Mouse (Mus musculus) cerebellum, adult 8-10 months (tissue): ENCODE data around the gene Znrf2.
A peak's percentile ranks its signal among the peaks of the same experiment; 100 is the strongest.

ENCODE experiments used
- DNase-seq: peaks from one replicate; pipeline ENCODE4 v3.0.0; 2022

The Znrf2 gene

GRCm38 (mm10) chr6:54816388-54817065, at the start of gene Znrf2:
Gene Znrf2, plus strand, starts transcription at chr6:54816916.
- DNase-seq, result peak; percentile 91

DNA sequence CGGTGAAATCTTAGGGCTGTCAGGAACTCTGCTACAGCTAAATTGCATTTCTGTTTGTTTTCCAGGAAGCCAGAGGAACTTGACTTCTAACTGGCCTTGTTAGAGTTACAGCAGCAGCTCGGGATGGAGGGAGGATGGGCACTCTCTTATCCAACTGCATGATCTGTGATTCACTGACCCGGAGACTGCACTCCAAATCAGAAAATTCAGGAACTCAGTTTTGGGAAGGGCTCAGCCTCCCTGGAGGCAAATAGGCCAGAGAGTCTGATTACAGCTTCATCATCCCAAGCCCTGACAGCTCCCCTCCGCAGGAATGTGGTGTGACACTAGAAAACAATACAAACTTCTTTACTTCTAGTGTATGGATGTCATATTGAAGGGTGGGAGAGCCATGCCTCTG, 49.0 kb upstream of the Znrf2 start:
- DNase-seq, result no peak

DNA sequence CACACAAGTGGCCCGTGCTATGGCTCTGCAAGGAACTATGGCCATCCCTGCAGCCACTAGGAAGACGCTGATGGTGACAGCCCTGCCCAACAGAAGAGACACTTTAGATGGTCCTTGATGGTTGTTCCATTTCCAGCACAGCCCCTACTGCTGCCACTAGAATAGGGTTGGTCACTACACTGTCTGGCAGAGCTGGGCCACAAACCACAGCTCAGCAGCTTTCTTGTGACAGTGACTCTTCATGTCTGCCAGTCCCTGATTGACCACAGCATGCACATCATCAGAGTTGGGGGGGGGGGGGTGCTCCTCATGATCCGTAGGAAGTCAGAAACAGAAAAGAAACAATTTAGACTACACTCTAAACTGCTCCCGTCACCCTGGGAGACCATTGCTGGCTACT, 46.0 kb upstream of the Znrf2 start:
- no peak for DNase-seq

GRCm38 (mm10) chr6:54771171-54771570, 45.5 kb upstream of the Znrf2 start:
- no peak for DNase-seq

DNA sequence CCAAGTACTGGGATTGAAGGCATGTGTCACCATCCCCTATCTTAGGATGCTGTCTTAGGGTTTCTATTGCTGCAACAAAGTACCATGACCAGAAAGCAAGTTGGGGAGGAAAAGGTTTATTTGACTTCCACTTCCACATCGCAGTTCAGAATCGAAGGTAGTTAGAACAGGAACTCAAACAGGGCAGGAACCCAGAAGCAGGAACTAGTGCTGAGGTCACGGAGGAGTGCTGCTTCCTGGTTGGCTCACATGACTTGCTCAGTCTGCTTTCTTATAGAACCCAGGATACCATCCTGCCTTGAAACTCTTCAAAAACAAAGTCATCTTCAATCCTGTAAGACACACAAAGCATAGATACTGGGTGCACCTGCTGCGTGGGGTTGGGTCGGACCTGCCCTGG, 44.6 kb upstream of the Znrf2 start:
- DNase-seq, result no peak

GRCm38 (mm10) chr6:54775739-54776138, 41.0 kb upstream of the Znrf2 start:
- no peak for DNase-seq

GRCm38 (mm10) chr6:54777661-54778060, 39.1 kb upstream of the Znrf2 start:
- DNase-seq, result no peak

GRCm38 (mm10) chr6:54779968-54780367, 36.7 kb upstream of the Znrf2 start:
- DNase-seq, result no peak

- no peak for DNase-seq
These were observed 36.0 kb upstream of the Znrf2 start for GRCm38 (mm10) chr6:54780569-54781304.

DNA sequence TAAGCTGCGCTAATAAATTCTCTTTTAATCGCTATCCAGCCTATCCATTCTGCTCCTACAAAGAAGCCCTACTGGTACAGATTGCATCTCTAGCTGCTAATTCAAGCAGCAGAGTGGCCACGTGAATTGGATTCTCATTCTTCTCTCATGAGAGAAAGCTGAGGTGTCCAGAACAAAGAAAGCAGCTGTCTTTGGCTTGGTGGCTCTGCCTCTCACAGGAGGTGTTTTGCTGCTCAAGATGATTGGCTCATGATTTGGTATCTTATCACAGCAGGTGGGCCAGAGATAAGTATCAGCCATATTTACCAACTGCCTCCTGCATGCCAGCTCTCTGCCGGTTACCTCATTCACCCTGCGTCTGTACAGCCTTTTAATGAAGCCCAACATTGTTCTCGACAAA, 34.8 kb upstream of the Znrf2 start:
- DNase-seq, result no peak

- DNase-seq, result no peak
These were observed 31.5 kb upstream of the Znrf2 start for GRCm38 (mm10) chr6:54785098-54785730.

DNA sequence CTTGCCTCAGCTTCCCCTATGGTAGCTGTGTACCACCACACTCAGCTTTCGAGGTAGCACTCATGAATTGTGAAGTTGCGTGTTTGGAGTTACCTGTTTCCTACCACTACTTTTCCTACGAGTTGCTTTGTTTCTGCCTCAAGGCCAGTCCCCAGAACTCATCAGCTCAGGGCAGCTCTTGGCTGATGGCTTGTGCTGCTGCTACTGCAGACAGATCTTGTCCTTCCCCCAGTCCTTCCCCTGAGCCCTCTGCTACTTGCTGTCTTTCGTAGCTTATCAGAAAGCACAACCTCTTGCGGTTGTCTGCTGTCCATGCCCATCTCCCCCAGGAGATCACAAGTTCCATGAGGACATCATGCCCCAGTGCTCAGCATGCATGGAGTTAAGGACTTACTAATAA, 29.9 kb upstream of the Znrf2 start:
- DNase-seq, result no peak

GRCm38 (mm10) chr6:54788493-54788892, 28.2 kb upstream of the Znrf2 start:
- no peak for DNase-seq

- no peak for DNase-seq
These were observed 27.6 kb upstream of the Znrf2 start for GRCm38 (mm10) chr6:54789139-54789538.

DNA sequence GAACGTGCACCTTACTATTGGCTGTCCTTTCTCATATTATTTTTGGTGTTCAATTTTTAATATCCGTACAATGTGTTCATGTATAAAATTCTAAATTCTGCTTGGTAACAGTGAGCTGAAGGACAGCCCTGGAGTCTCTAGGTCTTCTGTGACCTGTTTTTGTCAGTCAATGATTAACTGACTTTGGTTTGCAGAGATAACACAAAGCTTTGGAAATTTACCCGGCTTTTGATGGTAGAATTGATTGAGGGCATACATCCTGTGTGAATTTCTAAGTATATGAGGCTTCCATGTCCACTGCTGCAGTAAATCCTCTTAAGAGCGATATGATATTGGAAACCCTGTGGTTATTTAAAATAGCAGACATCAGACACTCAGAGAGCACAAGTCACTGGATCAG, 26.6 kb upstream of the Znrf2 start:
- DNase-seq, result no peak

GRCm38 (mm10) chr6:54793853-54794252, 22.9 kb upstream of the Znrf2 start:
- DNase-seq, result no peak

- DNase-seq, result no peak
These were observed 22.3 kb upstream of the Znrf2 start for GRCm38 (mm10) chr6:54794372-54794771.

GRCm38 (mm10) chr6:54794991-54795390, 21.7 kb upstream of the Znrf2 start:
- DNase-seq, result no peak

- DNase-seq, result no peak
These were observed 20.7 kb upstream of the Znrf2 start for GRCm38 (mm10) chr6:54795971-54796370.

GRCm38 (mm10) chr6:54802348-54802747, 14.4 kb upstream of the Znrf2 start:
- DNase-seq, result peak; percentile 54

- no peak for DNase-seq
These were observed 12.5 kb upstream of the Znrf2 start for GRCm38 (mm10) chr6:54804066-54804864.

DNA sequence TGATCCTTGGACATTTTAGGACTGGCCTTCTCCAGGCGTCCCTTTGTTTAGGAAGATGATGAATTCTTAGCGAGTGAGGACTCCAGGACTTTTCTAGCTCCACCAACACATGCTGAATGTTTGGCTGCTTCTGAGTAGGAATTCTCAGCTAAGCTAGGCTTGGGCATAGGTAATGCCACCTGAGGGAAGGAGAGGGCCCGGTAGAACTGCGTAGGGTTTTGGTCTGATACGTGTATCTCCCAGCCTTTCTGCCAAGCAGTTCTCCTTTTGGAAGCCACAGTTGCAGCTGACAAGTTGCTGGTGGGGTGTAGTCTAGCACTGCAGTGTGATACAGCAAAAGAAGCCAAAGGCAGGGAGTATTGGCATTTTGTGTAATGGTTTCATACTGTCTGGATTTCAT, 10.9 kb upstream of the Znrf2 start:
- DNase-seq, result no peak
